Mouse (Mus musculus) intestine, embryonic 16.5 days (tissue): ENCODE results near the gene Prps1. TPM values are rescaled to one million over a fixed set of nuclear protein-coding genes. Genes with fewer than 3 reads are reported as not detected.
"Not testable (repeated sequence)": the region's sequence is repeated elsewhere in the genome, so short reads cannot be mapped to it uniquely, and the experiment has no call there.

Experiments
- ATAC-seq: fragments of 200-750 bp; cut with Nextera tagmentation; 2 replicates; pipeline ENCODE4 v1.8.0; 2017; ENCODE audit warnings: moderate TSS enrichment, moderate library complexity
- H3K27ac ChIP-seq: fragments of 300-500 bp; sonication (generic); 2 replicates; pipeline ENCODE4 v1.5.1; 2014; ENCODE audit warnings: mild to moderate bottlenecking, low read length
- H3K27me3 ChIP-seq: fragments of 300-500 bp; sonication (generic); replicated peaks from 2 replicates; pipeline ENCODE4 v1.6.1; 2014; ENCODE audit warnings: low read length, control low read depth, mixed read lengths; ENCODE audit not compliant: control insufficient read depth, insufficient read depth
- H3K36me3 ChIP-seq: fragments of 300-500 bp; sonication (generic); 2 replicates; pipeline ENCODE4 v1.6.1; 2014; ENCODE audit warnings: low read length, control low read depth; ENCODE audit not compliant: control insufficient read depth, insufficient read depth
- H3K4me1 ChIP-seq: fragments of 300-500 bp; sonication (generic); 2 replicates; pipeline ENCODE4 v1.6.1; 2014; ENCODE audit warnings: low read length, control low read depth, mixed read lengths; ENCODE audit not compliant: control insufficient read depth, insufficient read depth
- H3K4me2 ChIP-seq: fragments of 300-500 bp; sonication (generic); 2 replicates; pipeline ENCODE4 v1.6.1; 2014; ENCODE audit warnings: low read depth, low read length, control low read depth
- H3K4me3 ChIP-seq: fragments of 300-500 bp; sonication (generic); 2 replicates; pipeline ENCODE4 v1.5.1; 2014; ENCODE audit warnings: mild to moderate bottlenecking, low read length
- H3K9ac ChIP-seq: fragments of 300-500 bp; sonication (generic); 2 replicates; pipeline ENCODE4 v1.6.1; 2014; ENCODE audit warnings: low read depth, low read length
- H3K9me3 ChIP-seq: fragments of 300-500 bp; sonication (generic); 2 replicates; pipeline ENCODE4 v1.6.1; 2016; ENCODE audit warnings: low read length, control low read depth; ENCODE audit not compliant: control insufficient read depth
- WGBS: fragments of 180-500 bp; shearing (Covaris S2); extraction: QIAGEN DNeasy Blood & Tissue Kit; methylation state at CpG from one replicate; pipeline ENCODE4 v1.1.7; 2014; 5-methylcytosine and 5-hydroxymethylcytosine counted together
- polyA plus RNA-seq: library from polyadenylated mRNA; unstranded; fragments of >200 nt; fragmentation: Nextera tagmentation; extraction: Ambion mirVana; gene quantifications from 2 replicates; pipeline ENCODE4 v1.2.1, GENCODE M21; 2015

The Prps1 gene
- polyA plus RNA-seq, 1 experiment from 2014 or later = 19.7 TPM

DNA sequence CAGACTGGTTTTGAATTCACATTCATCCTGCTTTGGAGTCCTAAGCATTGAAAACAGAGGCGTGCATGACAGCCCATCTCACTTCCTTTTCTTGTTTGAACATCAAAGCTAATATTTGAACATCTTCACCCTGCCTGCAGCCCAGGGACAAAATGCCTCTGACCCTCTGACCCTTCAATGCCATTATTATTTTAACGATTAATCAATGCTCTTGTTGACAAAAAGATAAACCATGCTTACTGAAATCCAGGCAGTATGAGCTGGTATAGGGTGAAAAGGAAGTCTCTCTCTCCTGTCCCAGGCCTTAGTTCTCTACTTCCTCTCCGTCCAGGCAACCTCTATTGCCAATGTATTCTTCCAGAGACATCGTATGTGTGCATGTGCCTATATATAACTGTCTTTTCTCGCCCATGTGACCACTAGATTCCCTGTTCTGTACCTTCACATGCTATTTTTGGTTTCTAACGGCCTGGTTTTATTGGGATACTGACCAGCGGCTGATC lies 37.2 kb downstream of the Prps1 start:
- 56% methylated on average over 7 of the region's 7 CpGs for WGBS
- no peaks in the 10 kb centered on the region for H3K4me1 ChIP-seq
- no peak overlapping the region for H3K4me3 ChIP-seq
- no peak for ATAC-seq
- no peak overlapping the region for H3K9ac ChIP-seq
- no peak overlapping the region for H3K4me2 ChIP-seq
- H3K27me3 ChIP-seq = peaks cover 5% of the 10 kb centered on the region; the same call in 1 of the 2 replicates
- H3K27ac ChIP-seq = no peak overlapping the region
- no peaks in the 10 kb centered on the region for H3K36me3 ChIP-seq
- H3K9me3 ChIP-seq = no peaks in the 10 kb centered on the region

DNA sequence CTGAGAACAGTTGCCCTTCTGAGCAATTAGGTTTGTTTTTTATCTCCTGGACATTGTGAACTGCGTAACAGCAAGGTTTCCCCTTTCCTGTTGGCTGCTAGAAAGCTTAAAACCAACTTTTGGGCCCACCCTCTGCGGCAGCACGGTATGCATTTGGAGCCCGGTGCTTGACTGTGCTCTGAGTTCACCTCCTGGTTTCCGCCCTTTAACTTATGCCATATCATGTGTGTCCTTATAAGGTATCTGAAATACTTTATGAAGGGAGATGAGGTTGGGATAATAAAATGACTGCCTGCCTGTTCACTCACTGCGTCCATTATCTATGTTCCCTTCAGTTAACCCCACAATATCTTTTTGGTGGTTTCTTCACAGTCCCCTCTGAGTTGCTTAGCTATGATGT lies 37.8 kb downstream of the Prps1 start:
- no peaks in the 10 kb centered on the region for H3K4me1 ChIP-seq
- WGBS = 82% methylated on average over 6 of the region's 6 CpGs
- H3K27ac ChIP-seq = no peak overlapping the region
- no peak overlapping the region for H3K9ac ChIP-seq
- ATAC-seq = no peak
- no peaks in the 10 kb centered on the region for H3K36me3 ChIP-seq
- H3K27me3 ChIP-seq = peaks cover 5% of the 10 kb centered on the region; the same call in 1 of the 2 replicates
- no peaks in the 10 kb centered on the region for H3K9me3 ChIP-seq
- no peak overlapping the region for H3K4me3 ChIP-seq
- H3K4me2 ChIP-seq = no peak overlapping the region

DNA sequence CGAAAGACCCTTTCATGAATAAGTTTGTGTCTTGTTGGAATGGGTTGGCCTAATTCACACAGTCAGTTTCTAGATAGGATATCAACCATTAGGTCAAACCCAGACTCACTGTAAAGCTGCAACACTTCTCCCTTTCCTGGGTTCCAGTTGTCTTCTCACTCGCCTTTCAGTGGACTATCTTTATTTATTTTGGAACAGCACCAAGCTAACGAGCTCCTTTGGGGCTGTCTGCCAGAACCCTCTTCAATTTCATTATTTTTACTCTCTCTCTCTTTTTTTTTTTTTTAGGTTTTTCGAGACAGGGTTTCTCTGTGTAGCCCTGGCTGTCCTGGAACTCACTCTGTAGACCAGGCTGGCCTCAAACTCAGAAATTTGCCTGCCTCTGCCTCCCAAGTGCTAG lies 42.0 kb downstream of the Prps1 start:
- WGBS = 47% methylated on average over 4 of the region's 4 CpGs
- ATAC-seq = not testable (repeated sequence)

DNA sequence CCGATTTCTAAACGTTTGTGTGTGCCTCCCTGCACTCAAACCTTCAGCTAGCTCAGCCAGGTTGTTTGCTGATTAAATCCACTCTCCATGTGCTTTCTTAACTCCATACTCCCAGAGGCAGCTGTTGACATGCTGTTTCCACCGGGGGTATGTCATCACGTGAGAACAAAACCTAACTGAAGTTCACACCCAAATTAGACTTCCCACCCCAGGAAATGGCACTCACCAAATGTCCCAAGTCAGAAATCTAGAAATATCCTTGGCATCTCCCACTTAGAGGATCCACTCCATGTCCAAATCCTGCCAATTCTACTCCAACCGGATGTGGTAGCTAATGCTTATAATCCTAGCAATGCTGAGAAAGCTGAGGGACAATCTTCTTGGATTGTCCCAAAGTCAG lies 43.9 kb downstream of the Prps1 start:
- no peak overlapping the region for H3K9ac ChIP-seq
- H3K4me1 ChIP-seq = 0 out of 2 replicates have a peak, but pooled peaks cover 3% of the 10 kb centered on the region
- 0 out of 2 replicates have a peak, but pooled peaks cover 2% of the 10 kb centered on the region for H3K27me3 ChIP-seq
- no peak overlapping the region for H3K27ac ChIP-seq
- no peak overlapping the region for H3K4me3 ChIP-seq
- no peak overlapping the region for H3K4me2 ChIP-seq
- no peaks in the 10 kb centered on the region for H3K9me3 ChIP-seq
- WGBS = 83% methylated on average over 5 of the region's 5 CpGs
- no peaks in the 10 kb centered on the region for H3K36me3 ChIP-seq
- ATAC-seq = no peak

More for the DNA sequence above, 42.0 kb downstream of the Prps1 start:
- H3K27ac ChIP-seq, H3K9ac ChIP-seq, H3K36me3 ChIP-seq, H3K4me1 ChIP-seq, H3K27me3 ChIP-seq, H3K4me2 ChIP-seq, H3K4me3 ChIP-seq, H3K9me3 ChIP-seq: not testable (repeated sequence)

DNA sequence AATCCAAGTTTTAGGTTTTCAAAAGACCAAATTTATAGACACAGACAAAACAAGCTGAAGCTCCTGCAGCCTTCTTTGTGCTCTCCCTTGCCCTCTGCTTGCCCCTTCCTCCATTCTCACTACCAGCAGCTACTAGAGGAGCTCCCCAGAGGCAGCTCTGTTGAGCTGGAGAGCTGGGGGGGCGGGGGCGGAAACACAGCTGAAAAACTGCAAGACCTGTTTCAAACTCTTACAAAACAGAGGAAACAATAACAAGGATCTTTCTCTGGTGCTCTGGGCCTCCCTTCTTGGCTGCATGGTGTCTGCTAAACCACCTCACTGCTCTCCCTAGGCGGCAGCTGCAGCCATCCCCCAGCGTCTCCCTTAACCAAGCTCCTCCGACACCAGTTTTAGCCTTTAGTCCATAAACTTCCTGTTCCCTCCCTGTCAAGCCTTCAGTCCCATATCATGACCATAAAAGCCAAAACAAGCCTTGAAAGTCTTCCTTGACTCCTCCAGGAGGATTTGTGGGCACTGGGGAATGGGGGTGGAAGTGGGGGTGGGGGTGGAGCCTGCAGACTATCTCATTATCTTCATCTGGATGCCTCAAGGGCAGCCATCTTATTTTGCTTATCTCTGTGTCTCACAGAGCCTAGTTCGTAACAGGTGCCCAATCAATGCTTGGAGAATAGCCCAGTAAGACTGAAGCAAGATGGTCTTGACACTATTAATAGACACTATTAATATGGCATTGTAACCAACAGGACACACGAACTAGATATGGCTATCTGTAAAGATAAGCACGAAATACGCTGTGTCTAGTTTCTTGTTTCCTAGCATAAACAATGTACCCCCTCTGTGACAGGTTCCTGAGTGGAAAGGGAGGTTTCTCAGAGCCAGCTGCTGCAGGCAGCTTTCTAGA lies 45.2 kb downstream of the Prps1 start:
- H3K27ac ChIP-seq = no peak overlapping the region; the same call in 1 of the 2 replicates
- H3K27me3 ChIP-seq = 0 out of 2 replicates have a peak, but pooled peaks cover 2% of the 10 kb centered on the region
- 51% methylated on average over 9 of the region's 9 CpGs for WGBS

DNA sequence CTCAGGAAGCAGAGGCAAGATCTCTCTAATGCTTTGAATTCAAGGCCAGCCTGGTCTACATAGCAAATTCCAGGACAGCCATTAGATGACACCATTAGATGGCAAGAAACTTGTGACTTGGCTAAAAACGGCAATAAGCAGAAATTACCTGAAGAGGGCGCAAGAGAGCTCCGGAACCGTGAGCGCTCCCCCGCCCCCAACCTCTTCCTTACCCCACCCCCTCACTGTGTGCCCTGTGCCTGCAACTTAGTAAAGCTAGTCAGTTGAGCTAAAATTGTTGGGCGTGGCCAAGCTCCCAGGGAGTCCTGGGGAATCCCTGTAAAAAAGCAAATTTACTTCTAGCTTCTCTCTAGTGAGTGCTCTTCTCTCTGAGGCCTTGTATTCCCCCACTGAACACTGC lies 47.5 kb downstream of the Prps1 start:
- Histone ChIP-seq H3K9ac (no peak overlapping the region), H3K9me3 (no peaks in the 10 kb centered on the region), H3K27ac (peak overlapping the region; percentile 33; the same call in 1 of the 2 replicates), H3K4me1 (0 out of 2 replicates have a peak, but pooled peaks cover 7% of the 10 kb centered on the region), H3K4me3 (no peak overlapping the region), H3K36me3 (no peaks in the 10 kb centered on the region), H3K27me3 (no peaks in the 10 kb centered on the region), H3K4me2 (no peak overlapping the region)
- WGBS = 14% methylated on average over 7 of the region's 7 CpGs
- peak; percentile 24; the same call in 1 of the 2 replicates for ATAC-seq

More for the DNA sequence above, 45.2 kb downstream of the Prps1 start:
- Histone ChIP-seq H3K9ac (no peak overlapping the region), H3K4me3 (no peak overlapping the region), H3K4me2 (no peak overlapping the region), H3K36me3 (no peaks in the 10 kb centered on the region), H3K9me3 (no peaks in the 10 kb centered on the region), H3K4me1 (0 out of 2 replicates have a peak, but pooled peaks cover 7% of the 10 kb centered on the region)
- ATAC-seq = no peak

DNA sequence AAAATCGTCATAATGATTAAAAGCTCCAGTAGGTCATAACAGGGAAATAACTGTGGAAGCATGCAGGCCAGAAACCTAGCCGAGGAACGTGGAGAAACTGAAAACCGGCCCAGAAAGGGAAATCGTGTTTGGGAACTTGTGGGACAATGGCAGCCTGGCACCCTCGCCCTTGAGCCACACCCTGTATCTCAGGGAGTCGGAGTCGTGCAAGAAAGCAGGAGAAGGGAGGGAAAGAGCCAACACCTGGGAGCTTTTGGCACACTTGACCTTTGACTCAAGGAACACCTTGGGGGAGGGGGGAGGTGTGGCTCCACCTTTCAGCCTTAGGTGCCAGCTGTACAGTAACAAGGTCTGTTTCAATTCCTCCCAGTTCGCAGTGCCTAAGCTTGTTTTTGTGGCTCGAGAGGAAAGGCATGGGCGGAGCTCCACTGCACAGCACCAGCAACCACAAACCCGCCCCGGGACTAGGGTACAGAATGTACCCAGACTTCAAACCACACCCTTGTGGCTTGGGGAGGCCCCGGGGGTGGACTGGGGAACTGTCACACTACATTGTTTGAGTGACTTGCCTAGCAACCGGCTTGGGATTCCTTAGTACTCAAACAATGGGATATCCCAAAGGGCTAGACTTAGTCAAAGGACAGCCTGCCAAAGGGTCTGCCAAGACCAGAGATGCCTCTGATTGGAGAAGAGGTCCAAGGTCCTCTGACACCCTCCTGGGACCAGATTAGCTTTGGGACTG lies 49.3 kb downstream of the Prps1 start:
- H3K4me2 ChIP-seq = no peak overlapping the region
- WGBS = 47% methylated on average over 15 of the region's 15 CpGs
- H3K9me3 ChIP-seq = no peaks in the 10 kb centered on the region
- H3K4me1 ChIP-seq = 0 out of 2 replicates have a peak, but pooled peaks cover 7% of the 10 kb centered on the region
- H3K9ac ChIP-seq = no peak overlapping the region
- H3K36me3 ChIP-seq = no peaks in the 10 kb centered on the region
- ATAC-seq = peak; percentile 85
- peak overlapping the region; percentile 27; the same call in 1 of the 2 replicates for H3K27ac ChIP-seq
- H3K27me3 ChIP-seq = 0 out of 2 replicates have a peak, but pooled peaks cover 3% of the 10 kb centered on the region
- H3K4me3 ChIP-seq = no peak overlapping the region

DNA sequence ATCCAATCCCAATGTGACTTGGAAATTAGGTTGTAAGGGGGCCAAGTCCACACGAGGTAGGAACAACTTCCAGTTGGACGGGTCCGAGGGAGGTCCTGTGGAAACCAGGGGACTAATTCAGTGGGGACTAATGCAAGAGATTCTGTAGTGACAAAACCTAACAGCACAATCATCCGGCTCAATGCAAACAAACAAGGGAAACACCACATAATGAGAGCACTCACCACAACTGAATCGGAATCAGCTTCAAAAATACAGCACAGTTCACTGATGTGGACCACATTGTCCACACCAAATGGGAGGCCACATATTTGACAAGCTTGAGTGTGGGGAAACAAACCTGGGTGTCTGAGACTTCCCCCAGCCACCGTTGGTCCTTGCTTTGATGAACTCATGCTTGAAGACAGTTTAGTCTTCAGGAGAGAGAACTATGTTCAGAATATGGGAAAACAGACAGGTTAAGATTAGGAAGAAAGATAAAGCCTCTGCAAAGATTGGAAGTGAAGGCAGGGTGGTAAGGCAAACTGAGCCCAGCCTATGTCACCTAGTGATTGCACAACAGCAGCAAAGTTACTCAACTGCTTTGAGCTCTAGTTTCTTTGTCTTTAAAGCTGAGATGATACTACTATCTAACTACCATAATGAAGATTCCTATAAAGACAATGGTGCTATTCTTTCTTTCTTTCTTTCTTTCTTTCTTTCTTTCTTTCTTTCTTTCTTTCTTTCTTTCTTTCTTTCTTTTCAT lies 50.2 kb downstream of the Prps1 start:
- no peaks in the 10 kb centered on the region for H3K9me3 ChIP-seq
- H3K27ac ChIP-seq = peak overlapping the region; percentile 27; the same call in 1 of the 2 replicates
- H3K27me3 ChIP-seq = peaks cover 3% of the 10 kb centered on the region; the same call in 1 of the 2 replicates
- no peak overlapping the region for H3K4me2 ChIP-seq
- H3K4me3 ChIP-seq = no peak overlapping the region
- no peak overlapping the region for H3K9ac ChIP-seq
- WGBS = 78% methylated on average over 6 of the region's 6 CpGs
- ATAC-seq = no peak
- H3K36me3 ChIP-seq = no peaks in the 10 kb centered on the region
- peaks cover 13% of the 10 kb centered on the region; the same call in 1 of the 2 replicates for H3K4me1 ChIP-seq
